Mouse (Mus musculus) right cerebral cortex, postnatal 25 days (tissue): ENCODE results near the gene Ugt1a7c.

Experiments used
- DNase-seq: peaks from one replicate; pipeline ENCODE4 v3.0.0; 2022

The Ugt1a7c gene

GRCm38 (mm10) chr1:88200456-88200855 lies 105.6 kb downstream of the Ugt1a7c start, which contains the start of gene Ugt1a2:
TSS of gene Ugt1a2 (plus strand) at chr1:88200601.
- DNase-seq, result no peak

DNA sequence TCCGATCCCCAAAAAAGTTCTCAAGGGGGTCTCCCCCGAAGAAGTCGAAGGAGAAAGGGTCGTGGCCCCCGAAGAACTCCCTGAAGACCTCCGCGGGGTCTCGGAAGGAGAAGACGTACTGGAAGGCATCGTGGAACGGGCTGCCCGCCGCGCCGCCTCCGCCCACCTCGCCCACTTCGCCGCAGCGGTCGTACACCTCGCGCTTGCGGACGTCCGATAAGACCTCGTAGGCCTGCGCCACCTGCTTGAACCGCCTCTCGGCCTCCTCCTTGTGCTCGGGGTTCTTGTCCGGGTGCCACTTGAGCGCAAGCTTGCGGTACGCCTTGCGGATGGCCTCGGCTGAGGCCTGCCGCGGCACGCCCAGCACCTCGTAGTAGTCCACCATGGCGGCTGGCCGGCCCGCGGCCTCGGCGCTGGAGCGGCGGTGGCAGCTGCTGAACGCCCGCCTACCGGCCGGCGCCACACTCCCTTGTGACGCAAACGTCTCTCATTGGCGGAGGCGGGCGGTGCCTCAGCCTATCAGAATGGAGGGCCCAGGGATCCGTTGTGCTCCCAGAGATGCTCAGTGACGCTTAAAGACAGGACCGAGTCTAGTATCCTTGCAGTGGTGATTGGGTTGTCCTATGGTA lies 110.5 kb downstream of the Ugt1a7c start, which contains the start of gene Dnajb3:
TSS of gene Dnajb3 (minus strand) at position 489 of the 629 bp plus-strand sequence.
- DNase-seq, result peak; percentile 89

DNA sequence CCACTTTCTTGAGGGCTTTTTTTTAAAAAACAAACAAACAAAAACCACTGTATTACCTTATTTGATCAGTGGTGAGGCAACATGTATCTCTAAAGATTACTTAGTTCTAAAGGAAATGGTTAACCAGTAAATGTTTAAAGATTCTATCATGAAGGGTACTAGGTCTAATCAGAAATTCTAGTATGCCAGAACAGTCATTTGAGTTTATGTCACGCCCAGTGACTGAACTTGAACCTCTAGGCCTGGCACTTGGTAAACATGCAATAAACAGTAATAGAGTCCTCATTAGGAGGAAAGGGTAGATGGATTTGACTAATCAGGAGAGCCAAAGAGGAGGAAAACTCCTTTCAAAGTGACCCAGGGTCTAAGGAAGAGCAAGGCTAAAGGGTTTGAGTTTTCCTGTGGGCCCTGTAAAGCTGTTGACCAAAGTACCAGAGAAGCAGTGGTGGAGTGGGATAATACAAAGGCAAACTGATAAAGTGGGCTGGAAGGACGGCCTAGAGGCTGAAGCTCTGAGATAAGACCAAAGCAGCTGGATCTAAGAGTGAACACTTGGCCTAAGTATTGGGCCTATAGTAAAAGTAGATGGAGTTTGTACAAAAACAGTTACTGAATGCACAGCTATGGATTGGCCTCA lies 112.1 kb downstream of the Ugt1a7c start:
- no peak for DNase-seq

DNA sequence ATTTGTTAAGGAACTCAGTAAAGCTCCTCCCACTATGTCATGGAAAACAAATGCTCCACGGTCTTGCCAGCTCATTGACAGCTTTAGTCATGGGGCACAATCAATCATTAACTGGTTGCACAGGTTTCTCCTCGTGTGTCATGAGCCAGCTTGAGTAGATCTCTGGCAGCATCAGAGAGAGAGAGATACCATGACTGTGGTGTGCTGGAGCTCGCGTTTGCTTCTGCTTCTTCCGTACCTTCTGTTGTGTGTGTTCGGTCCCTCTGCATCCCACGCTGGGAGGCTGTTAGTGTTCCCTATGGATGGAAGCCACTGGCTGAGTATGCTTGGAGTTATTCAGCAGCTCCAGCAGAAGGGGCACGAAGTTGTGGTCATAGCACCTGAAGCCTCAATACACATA lies 117.0 kb downstream of the Ugt1a7c start, which contains the start of gene Ugt1a1:
TSS of gene Ugt1a1 (plus strand) at position 148 of the 400 bp plus-strand sequence.
- DNase-seq, result no peak

GRCm38 (mm10) chr1:88212341-88213045 lies 117.6 kb downstream of the Ugt1a7c start:
- no peak for DNase-seq

DNA sequence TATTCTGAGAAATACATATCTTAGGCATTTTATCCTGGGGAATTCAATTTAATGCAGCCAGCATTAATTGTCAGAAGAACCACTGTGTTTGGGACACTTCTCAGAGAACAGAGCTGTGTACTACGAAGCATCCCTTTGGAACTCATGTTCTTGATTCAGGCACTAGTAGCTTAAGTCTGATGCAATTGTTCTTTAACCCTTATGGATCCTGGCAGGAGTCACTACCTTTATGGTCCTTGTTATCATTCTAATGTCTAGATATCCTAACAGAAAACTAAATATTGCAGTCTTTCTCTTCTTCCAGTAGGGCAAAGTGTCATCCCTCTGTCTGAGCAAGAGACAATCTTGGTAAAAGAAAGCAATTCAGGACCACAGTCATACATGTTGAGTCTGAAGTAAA lies 118.2 kb downstream of the Ugt1a7c start:
- DNase-seq, result no peak

DNA sequence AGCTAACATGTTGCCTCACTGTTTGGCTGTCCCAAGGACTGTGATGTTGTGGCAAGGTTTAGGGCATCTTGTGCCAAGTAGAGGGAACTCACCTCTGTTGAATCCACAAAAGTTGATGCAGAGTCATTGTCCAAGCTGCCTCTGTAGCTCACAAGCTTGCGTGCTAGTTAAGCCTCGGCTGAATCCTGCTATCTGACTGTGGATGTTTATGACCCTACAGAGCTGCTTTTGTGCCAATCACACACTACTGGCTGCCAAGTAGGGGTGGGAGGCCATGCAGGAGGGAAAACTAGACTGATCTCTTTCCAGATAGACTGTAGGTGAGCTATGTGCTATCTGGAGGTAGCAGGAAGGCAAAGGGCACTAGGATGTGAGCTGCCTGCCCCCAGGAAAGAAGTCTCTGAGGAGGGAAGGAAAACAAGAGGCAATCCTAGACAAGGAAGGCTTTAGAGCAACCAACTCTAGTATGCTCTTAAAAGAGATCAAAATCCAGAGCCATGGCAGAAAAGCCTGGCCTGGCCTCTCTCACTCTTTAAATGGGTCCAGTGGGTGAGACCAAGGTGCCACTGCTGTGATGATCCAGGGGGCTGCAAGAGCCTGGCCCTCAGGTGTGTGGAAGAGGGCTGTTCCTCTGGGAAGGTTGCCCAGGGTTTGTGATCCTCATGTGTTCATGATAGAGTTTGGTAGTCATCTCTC lies 119.1 kb downstream of the Ugt1a7c start:
- DNase-seq, result no peak

DNA sequence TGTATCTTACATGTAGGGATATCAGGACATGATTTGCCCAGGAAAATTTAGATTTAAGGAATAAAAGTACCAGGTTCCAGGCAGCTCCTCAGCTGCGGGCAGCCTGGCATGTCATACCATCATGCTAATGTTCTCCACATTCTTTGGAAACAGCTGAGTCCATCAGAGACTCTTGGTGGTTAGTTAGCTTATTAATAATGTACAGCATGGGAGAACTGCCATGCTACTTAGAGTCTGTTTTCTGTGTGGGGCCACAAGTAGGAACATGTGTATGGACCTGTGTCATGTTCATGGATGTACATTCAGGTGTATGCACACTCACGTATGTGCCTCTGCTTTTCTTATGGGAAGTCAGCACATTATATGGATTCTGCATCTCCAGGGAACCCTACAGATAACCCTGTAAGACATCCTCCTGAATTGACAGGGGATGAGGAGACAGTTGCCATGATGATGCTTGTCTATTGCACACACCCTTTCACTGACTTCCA lies 119.6 kb downstream of the Ugt1a7c start:
- DNase-seq, result no peak

DNA sequence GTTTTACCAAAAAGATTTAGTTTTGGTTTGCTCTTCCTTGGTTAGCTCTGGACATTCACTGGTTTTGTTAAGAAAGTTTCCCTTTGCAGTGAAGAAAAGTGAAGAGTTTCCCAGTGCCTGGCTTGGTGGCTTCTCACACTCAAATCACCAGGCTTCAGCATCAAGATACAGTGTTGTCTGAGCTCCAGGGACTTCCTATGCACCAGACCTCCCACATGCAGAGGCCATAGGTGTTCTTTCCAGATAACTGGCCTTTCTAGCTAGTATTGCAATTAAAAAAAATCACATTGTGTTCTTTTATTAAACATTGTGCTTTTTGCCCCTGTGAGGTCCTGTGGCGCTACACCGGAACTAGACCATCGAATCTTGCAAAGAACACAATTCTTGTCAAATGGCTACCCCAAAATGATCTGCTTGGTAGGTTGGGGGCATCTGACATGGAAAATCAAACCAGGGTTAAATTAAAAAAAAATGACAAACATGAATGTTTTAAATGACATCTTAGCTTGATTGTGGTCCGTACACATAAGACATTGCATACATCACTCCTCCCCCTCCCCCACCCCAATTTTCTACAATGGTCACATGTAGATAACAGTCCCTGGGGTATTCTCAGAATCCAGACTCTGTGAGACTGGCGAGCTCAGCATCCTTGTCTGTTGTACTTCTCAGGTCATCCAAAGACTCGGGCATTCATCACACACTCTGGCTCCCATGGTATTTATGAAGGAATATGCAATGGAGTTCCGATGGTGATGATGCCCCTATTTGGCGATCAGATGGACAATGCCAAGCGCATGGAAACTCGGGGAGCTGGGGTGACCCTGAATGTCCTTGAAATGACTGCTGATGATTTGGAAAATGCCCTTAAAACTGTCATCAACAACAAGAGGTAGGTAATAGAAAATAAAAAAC lies 120.9 kb downstream of the Ugt1a7c start:
- no peak for DNase-seq

DNA sequence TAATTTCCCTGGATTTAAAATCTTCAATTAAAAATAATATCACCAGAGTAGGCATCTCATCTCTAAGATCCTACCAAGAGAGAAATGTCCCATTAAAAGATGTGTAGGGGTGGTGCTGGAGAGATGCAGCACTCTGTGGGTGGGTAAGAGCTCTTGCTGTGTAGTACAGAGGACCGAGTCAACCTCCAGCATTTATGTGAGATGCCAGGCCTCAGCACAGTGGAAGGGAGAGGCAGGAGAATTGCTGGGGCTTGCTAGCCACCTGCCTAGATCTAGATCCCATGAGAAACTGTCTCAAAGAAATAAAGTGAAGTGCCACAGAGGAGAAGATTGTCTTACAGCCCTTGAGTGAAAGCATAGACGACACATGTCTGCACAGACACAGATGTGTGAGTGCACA lies 121.7 kb downstream of the Ugt1a7c start:
- DNase-seq, result no peak

DNA sequence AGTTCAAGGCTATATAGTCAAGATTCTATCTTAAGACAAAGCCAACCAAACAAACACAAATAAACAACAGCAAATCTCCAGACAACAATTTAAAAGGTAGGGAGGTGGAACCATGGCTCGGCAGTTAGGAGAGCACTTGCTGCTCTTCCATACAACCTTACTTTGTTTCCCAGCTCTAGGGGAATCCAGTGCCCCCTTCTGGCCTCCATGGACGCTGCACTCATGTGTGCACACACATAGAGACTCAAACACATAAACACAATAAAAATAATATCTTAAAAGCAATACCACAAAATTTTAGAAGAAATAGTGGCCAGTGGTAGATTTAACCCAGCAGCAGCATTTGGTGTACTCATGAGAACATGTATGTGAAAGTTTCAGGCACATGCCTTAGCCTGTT lies 122.3 kb downstream of the Ugt1a7c start:
- DNase-seq, result no peak

DNA sequence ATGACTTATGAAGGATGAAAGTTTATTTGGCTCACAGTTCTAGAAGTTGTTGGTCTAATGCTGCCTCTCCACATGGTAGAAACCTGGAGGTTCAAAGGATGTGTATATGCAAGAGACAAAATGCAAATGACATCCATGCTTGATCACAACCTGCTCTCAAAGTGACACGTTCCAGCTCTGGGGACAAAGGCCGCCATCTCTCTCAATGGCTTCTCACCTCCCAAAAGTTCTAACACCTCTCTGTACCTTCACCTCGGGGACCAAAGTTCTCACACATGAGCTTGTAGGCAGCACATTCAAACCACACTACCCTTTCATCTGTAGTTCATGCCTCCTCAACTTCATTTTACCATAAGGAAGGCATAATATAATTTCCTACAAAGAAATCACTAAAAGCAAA lies 122.7 kb downstream of the Ugt1a7c start:
- no peak for DNase-seq

- no peak for DNase-seq
Measured at GRCm38 (mm10) chr1:88218051-88218450, 123.2 kb downstream of the Ugt1a7c start.

GRCm38 (mm10) chr1:88218591-88218990 lies 123.7 kb downstream of the Ugt1a7c start:
- no peak for DNase-seq

- no peak for DNase-seq
Measured at GRCm38 (mm10) chr1:88219054-88219453, 124.2 kb downstream of the Ugt1a7c start.

DNA sequence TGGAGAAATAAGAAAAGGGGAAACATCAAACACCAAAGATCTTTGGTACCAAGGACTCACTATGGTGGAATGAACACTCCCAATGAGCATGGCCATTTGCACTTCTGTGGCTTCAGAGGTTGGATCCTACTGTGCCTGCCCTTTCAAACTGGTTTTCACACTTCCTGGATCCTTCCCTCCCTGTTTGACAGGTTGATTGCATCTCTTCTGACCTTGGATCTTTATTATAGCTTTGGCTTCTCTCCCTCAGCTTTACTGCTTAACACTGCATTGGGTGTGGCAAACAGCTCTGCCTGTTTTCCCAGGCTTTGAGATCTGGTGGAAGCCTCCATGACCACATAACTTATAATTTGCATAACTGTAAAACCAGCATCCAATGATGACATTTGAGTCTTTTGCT lies 125.5 kb downstream of the Ugt1a7c start:
- DNase-seq, result peak; percentile 5

DNA sequence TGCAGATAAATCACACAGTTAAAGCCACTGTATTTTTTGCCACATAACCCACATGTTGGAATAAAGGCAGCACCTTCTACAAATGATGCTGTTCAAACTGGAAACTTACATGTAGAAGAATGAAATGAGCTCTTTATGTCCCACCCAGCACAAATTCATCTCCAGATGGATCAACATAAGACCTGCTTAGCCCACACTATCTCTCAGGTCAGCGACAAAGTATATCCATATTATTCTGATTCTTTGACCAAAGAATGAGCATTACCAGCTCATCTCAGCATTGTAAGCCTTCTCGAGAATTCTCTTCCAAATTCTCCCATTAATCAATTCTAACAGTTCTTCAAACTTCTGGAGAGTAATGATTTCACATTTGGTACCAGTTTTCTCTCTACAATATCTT lies 127.4 kb downstream of the Ugt1a7c start:
- no peak for DNase-seq

DNA sequence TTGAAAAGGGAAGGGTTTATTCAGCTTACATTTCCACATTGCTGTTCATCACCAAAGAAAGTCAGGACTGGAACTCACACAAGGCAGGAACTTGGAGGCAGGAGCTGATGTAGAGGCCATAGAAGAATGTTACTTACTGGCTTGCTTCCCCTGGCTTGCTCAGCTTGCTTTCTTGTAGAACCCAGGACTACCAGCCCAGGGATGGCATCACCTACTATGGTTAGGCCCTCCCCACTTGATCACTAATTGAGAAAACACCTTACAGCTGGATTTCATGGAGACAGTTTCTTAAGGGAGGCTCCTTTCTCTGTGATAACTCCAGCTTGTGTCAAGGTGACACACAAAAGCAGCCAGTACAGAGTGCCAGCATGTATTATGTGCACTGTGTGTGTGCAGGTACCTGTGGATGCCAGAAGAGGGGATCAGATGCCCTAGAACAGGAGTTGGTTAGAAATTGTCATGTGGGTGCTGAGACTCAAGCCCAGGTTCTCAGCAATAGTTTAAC lies 128.2 kb downstream of the Ugt1a7c start:
- peak; percentile 4 for DNase-seq

GRCm38 (mm10) chr1:88223591-88223990 lies 128.7 kb downstream of the Ugt1a7c start:
- peak; percentile 3 for DNase-seq

DNA sequence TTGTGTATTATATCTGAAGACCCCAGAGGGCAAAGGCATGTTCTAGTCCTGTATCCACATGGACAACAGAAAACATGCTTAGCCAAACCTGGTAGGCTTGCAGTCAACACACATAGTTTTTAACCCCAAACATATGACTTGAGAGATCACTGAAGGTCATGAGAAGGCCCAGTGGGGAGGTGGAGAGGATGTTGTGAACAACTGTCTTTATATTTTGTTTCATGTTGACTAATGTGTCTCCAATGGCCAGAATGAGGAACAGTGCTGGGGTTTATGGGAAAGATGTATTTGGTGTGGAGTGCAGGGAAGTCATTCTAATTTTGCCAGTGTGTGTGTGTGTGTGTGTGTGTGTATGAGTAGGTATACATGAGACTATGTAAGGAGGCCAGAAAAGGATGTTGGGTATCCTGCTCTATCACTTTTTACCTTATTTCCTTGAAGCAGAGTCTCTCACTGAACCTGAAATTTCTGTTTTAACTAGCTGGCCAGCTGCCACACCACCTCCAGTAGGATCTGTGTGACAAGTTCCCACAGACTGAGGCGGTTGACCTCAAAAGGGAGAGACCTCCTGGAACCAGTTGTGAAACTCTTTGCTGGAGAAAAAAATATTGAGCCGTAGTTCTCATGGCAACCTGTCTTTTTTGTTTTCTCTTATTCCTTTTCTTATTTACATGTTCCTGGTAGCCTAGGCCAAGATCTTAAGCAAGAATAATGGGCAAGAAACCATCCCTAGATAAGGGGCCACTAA lies 129.3 kb downstream of the Ugt1a7c start:
- peak; percentile 3 for DNase-seq

- peak; percentile 2 for DNase-seq
Measured at GRCm38 (mm10) chr1:88225301-88225700, 130.4 kb downstream of the Ugt1a7c start.
